Mouse (Mus musculus) left cerebral cortex, adult 2 months (tissue): Measurements from ENCODE around the gene Sh2b1. TPM values are rescaled to one million over a fixed set of nuclear protein-coding genes. Genes with fewer than 3 reads are reported as not detected.

Experiments used
- DNase-seq, 2 experiments: peaks; one replicate each; pipeline ENCODE4 v3.0.0; 2021 to 2022; ENCODE audit warnings: low spot score in 2 of 2, mixed read lengths in 1 of 2; ENCODE audit errors: extremely low spot score in 1 of 2
- H3K27ac ChIP-seq: fragments of 200-600 bp; 2 replicates; pipeline ENCODE4 v1.8.1; 2022
- H3K4me3 ChIP-seq: fragments of 200-600 bp; 2 replicates; pipeline ENCODE4 v1.8.1; 2022
- CTCF ChIP-seq: fragments of 200-600 bp; IDR thresholded peaks from 2 replicates; pipeline ENCODE4 v1.8.1; 2022; ENCODE audit warnings: antibody characterized with exemption, mild to moderate bottlenecking, moderate library complexity
- intact Hi-C: fragments of 180-260 bp; cut with DNase I; formaldehyde crosslinking; loops from one replicate; pipeline ENCODE4 v1.15.1; 2025
- total RNA-seq, 2 experiments: library from RNA; stranded (reverse); gene quantifications; 2 replicates each; pipeline ENCODE4 v1.2.3; 2021

Sh2b1 gene
- total RNA-seq, 2 experiments from 2014 or later: 76.5 to 78.3 TPM

DNA sequence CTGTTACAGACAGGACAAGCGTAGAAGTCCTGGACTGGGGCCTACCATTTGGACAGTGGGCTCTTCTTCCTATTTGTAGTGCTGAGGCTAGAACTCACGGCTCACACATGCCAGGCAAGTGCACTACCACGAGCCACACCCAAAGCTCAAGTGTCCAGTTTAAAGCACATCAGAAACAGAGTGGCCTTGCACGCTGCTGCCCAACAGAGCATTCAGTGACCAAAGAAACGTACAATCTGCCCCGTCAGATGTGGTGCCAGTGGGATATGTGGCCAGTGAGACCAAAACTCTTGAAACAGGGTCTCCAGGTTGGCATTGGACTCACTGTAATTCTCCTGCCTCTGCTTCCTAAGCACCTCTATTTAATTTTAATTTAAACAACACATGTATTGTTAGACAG lies 24.6 kb downstream of the Sh2b1 start:
- intact Hi-C loops: no loop called here
- no peak overlapping the region for H3K27ac ChIP-seq
- H3K4me3 ChIP-seq: no peak overlapping the region
- no peak for TF ChIP-seq CTCF
- DNase-seq: no peak

DNA sequence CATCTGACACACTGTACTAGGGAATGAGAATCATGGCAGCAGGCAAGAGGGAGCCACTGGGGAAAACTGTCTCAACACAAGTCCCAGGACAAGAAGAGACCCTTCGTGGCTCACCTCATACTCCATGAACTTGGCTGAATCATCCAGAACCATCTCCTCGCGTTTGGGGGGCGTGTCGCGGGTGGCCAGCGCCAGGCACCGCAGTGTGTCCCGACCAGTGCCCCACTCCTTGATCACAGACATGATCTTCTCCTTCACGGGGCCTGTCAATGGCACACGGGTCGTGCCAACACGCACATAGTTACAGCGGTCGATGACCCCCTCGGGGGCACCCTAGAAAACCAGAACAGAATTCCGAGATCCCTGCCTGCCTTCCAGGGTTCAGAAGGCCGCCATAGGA lies 25.2 kb downstream of the Sh2b1 start:
- no peak for TF ChIP-seq CTCF
- intact Hi-C loops: no loop called here
- Histone ChIP-seq H3K4me3 (no peak overlapping the region), H3K27ac (no peak overlapping the region)
- no peak for DNase-seq

- no peak for DNase-seq
Observed at GRCm38 (mm10) chr7:126448481-126448880, 26.7 kb downstream of the Sh2b1 start.

GRCm38 (mm10) chr7:126446217-126446616 lies 29.0 kb downstream of the Sh2b1 start:
- Histone ChIP-seq H3K4me3 (no peak overlapping the region), H3K27ac (no peak overlapping the region)
- DNase-seq: no peak
- TF ChIP-seq CTCF: no peak
- intact Hi-C loops: no loop called here

More at GRCm38 (mm10) chr7:126448481-126448880, 26.7 kb downstream of the Sh2b1 start:
- H3K4me3 ChIP-seq: no peak overlapping the region
- intact Hi-C loops: no loop called here
- no peak for TF ChIP-seq CTCF
- H3K27ac ChIP-seq: no peak overlapping the region

DNA sequence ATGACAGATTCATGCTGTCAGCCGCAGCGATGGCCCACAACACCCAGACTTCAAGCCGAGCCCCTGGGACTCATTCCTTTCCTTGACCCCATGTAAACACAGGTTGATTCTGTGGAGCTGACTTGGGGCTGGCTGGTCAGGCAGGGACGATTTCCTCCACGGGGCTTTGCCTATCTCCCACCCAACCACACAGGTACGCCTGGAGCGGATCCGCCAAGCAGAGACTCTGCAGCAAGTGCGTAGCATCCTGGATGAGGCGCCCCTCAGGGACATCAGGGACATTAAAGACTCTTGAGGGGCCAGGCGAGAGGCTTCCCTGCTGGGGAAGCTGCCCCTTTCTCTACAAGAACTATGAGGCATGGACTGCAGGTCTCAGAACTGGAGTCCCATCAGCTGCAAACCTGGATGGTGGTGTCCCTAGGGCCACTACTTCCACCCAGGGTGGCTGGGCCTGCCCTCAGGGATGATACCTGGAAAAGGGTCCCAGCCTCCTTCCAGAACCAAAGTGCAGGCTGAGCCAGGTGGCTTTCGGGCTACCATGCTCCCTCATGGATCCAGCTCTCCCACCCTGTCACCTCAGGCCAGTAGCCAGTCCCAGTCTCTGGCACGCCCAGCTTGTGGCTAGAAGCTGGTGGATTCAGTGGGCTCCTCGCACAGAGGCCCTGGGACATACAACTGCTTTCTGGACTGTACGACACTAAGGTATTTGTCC lies 30.0 kb downstream of the Sh2b1 start:
- no peak for TF ChIP-seq CTCF
- Histone ChIP-seq H3K27ac (no peak overlapping the region), H3K4me3 (no peak overlapping the region)
- no peak for DNase-seq
- intact Hi-C loops: no loop called here

DNA sequence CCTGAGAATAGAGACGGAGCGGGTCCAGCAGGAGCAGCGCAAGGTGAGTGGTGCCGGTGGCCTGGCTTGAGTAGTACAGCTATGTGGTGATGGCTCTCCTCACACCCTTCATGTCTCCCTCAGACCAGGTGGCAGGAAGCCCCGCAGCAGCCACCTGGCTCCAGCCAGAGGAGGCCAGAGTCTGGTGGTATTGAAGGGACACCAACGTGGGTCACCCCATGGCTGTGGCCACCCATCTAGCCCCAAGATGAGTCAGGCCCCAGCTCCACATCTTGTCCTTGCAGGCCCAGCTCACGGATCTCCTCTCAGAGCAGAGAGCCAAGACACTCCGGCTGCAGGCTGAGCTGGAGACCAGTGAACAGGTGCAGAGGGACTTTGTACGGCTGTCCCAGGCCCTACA lies 30.7 kb downstream of the Sh2b1 start:
- intact Hi-C loops: no loop called here
- no peak overlapping the region for H3K4me3 ChIP-seq
- no peak for TF ChIP-seq CTCF

GRCm38 (mm10) chr7:126443997-126444396 lies 31.2 kb downstream of the Sh2b1 start:
- no peak for TF ChIP-seq CTCF
- no peak for DNase-seq
- no peak overlapping the region for H3K4me3 ChIP-seq
- intact Hi-C loops: no loop called here
- no peak overlapping the region for H3K27ac ChIP-seq

More for the DNA sequence above, 30.7 kb downstream of the Sh2b1 start:
- no peak for DNase-seq
- H3K27ac ChIP-seq: no peak overlapping the region

GRCm38 (mm10) chr7:126440134-126440533 lies 35.1 kb downstream of the Sh2b1 start:
- no peak for TF ChIP-seq CTCF

GRCm38 (mm10) chr7:126436851-126437250 lies 38.4 kb downstream of the Sh2b1 start:
- DNase-seq: peak in 1 of 2 experiments; percentile 34
- no peak overlapping the region for H3K4me3 ChIP-seq
- TF ChIP-seq CTCF: peak; percentile 76
- intact Hi-C loops: no loop called here
- H3K27ac ChIP-seq: no peak overlapping the region

More at GRCm38 (mm10) chr7:126440134-126440533, 35.1 kb downstream of the Sh2b1 start:
- no peak overlapping the region for H3K27ac ChIP-seq
- intact Hi-C loops: no loop called here
- no peak for DNase-seq
- no peak overlapping the region for H3K4me3 ChIP-seq

- no peak for TF ChIP-seq CTCF
- DNase-seq: no peak
- no peak overlapping the region for H3K27ac ChIP-seq
- H3K4me3 ChIP-seq: no peak overlapping the region
- intact Hi-C loops: no loop called here
Observed at GRCm38 (mm10) chr7:126435801-126436200, 39.4 kb downstream of the Sh2b1 start.

DNA sequence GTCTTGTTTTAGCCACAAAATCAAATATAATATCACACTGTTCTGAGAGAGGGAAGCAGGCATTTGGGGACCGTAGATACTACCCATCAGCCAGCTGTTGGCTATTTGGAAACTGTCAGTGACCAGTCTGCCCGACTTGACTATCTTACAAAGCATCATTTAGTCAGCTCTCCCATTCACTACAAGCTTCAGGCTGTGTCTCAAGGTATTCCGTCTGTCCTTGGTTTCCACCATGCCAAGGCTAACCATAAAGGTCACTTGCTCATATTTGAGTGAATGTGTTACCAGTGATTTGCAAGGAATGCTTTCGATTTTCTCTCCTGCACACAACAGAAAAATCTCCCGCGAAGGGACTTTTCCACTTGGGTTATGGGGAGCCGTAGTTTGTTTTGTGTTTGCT lies 40.5 kb downstream of the Sh2b1 start:
- no peak for TF ChIP-seq CTCF
- intact Hi-C loops: no loop called here
- no peak for DNase-seq

DNA sequence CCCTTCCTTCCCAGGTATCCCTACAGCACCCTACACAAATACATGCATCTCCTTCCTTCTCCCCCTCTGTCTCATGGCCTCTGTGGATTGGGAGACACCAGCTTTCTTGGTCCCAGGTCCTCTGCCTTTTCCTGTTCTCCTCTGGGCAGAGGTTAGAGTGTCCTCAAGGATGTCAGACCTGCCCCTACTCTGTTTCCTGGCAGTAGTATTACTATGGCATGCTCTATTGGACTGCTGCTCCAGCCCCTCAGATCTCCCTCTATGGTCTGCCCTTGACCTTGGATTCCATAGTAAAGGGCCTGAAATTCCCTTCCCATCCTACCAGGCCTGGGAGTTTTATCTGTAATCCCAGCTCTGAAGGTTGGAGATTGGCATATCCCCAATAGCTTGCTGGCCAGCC lies 45.1 kb downstream of the Sh2b1 start:
- H3K4me3 ChIP-seq: no peak overlapping the region
- intact Hi-C loops: no loop called here
- DNase-seq: no peak
- no peak for TF ChIP-seq CTCF
- no peak overlapping the region for H3K27ac ChIP-seq

More for the DNA sequence above, 40.5 kb downstream of the Sh2b1 start:
- H3K27ac ChIP-seq: no peak overlapping the region
- H3K4me3 ChIP-seq: no peak overlapping the region

DNA sequence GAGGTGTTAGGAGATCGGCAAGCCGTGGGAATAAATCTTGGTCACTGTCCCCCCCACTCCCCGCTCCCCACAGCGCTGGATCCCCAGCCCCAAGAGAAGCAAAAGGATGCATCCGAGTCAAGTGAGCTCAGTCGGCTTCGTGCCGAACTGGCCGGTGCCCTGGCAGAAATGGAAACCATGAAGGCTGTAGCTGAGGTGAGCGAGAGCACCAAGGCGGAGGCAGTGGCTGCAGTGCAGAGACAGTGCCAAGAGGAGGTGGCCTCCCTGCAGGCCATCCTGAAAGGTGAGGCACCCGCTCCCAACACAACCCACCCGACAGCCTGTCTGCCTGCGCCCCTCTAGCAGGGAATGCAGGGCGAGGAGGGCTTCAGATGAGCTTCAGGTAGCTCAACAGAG lies 45.7 kb downstream of the Sh2b1 start:
- intact Hi-C loops: no loop called here
- DNase-seq: no peak
- TF ChIP-seq CTCF: no peak
- Histone ChIP-seq H3K27ac (no peak overlapping the region; the same call in 1 of the 2 replicates), H3K4me3 (peak overlapping the region; percentile 83)
